Mouse (Mus musculus) heart, embryonic 14.5 days (tissue): Measurements from ENCODE around the gene Neurod2. TPM values are rescaled to one million over a fixed set of nuclear protein-coding genes. Genes with fewer than 3 reads are reported as not detected.

Experiments used
- ATAC-seq: fragments of 200-750 bp; cut with Nextera tagmentation; 2 replicates; pipeline ENCODE4 v1.8.0; 2017; ENCODE audit warnings: low read depth, moderate TSS enrichment; ENCODE audit not compliant: insufficient number of reproducible peaks, insufficient read depth, low FRiP score
- H3K27ac ChIP-seq, 2 experiments: fragments of 200-500 bp in 1 of 2; fragments of 300-500 bp in 1 of 2; sonication (generic) in 1 of 2; replicated peaks in 1 of 2; 2 replicates each; pipeline ENCODE4 v1.5.1; 2012 to 2014; ENCODE audit warnings: low read depth in 2 of 2, low read length in 2 of 2, control low read depth in 1 of 2, mild to moderate bottlenecking in 1 of 2, mixed read lengths in 1 of 2; ENCODE audit not compliant: control insufficient read depth in 1 of 2, insufficient read depth in 1 of 2
- H3K27me3 ChIP-seq: fragments of 300-500 bp; sonication (generic); 2 replicates; pipeline ENCODE4 v1.6.1; 2014; ENCODE audit warnings: mild to moderate bottlenecking, low read length, control low read depth; ENCODE audit not compliant: control insufficient read depth, insufficient read depth
- H3K36me3 ChIP-seq: fragments of 300-500 bp; sonication (generic); 2 replicates; pipeline ENCODE4 v1.6.1; 2014; ENCODE audit warnings: mild to moderate bottlenecking, control low read depth, low read length, mixed read lengths; ENCODE audit not compliant: control insufficient read depth, insufficient read depth
- H3K4me1 ChIP-seq, 2 experiments: fragments of 200-500 bp in 1 of 2; fragments of 300-500 bp in 1 of 2; sonication (generic) in 1 of 2; 2 replicates each; pipeline ENCODE4 v1.6.1; 2012 to 2014; ENCODE audit warnings: low read length in 2 of 2, control low read depth in 1 of 2, mixed read lengths in 1 of 2; ENCODE audit not compliant: control insufficient read depth in 2 of 2, insufficient read depth in 2 of 2
- H3K4me2 ChIP-seq: fragments of 300-500 bp; sonication (generic); 2 replicates; pipeline ENCODE4 v1.6.1; 2014; ENCODE audit warnings: mild to moderate bottlenecking, low read length
- H3K4me3 ChIP-seq, 2 experiments: fragments of 200-500 bp in 1 of 2; fragments of 300-500 bp in 1 of 2; sonication (generic) in 1 of 2; 2 replicates each; pipeline ENCODE4 v1.5.1; 2012 to 2014; ENCODE audit warnings: low read length in 2 of 2, mild to moderate bottlenecking in 2 of 2, control low read depth in 1 of 2, low read depth in 1 of 2, moderate library complexity in 1 of 2; ENCODE audit not compliant: control insufficient read depth in 1 of 2, insufficient read depth in 1 of 2
- H3K9ac ChIP-seq: fragments of 300-500 bp; sonication (generic); 2 replicates; pipeline ENCODE4 v1.6.1; 2014; ENCODE audit warnings: mild to moderate bottlenecking, low read length
- H3K9me3 ChIP-seq: fragments of 300-500 bp; sonication (generic); 2 replicates; pipeline ENCODE4 v1.6.1; 2016; ENCODE audit warnings: low read length, control low read depth; ENCODE audit not compliant: control insufficient read depth
- WGBS: fragments of 180-500 bp; shearing (Covaris S2); extraction: QIAGEN DNeasy Blood & Tissue Kit; methylation state at CpG from one replicate; pipeline ENCODE4 v1.1.7; 2014; 5-methylcytosine and 5-hydroxymethylcytosine counted together
- polyA plus RNA-seq: library from polyadenylated mRNA; unstranded; fragments of >200 nt; fragmentation: Nextera tagmentation; extraction: Ambion mirVana; gene quantifications from 2 replicates; pipeline ENCODE4 v1.2.1, GENCODE M21; 2014

Gene Neurod2
- polyA plus RNA-seq, 1 experiment from 2014 or later, result not detected

DNA sequence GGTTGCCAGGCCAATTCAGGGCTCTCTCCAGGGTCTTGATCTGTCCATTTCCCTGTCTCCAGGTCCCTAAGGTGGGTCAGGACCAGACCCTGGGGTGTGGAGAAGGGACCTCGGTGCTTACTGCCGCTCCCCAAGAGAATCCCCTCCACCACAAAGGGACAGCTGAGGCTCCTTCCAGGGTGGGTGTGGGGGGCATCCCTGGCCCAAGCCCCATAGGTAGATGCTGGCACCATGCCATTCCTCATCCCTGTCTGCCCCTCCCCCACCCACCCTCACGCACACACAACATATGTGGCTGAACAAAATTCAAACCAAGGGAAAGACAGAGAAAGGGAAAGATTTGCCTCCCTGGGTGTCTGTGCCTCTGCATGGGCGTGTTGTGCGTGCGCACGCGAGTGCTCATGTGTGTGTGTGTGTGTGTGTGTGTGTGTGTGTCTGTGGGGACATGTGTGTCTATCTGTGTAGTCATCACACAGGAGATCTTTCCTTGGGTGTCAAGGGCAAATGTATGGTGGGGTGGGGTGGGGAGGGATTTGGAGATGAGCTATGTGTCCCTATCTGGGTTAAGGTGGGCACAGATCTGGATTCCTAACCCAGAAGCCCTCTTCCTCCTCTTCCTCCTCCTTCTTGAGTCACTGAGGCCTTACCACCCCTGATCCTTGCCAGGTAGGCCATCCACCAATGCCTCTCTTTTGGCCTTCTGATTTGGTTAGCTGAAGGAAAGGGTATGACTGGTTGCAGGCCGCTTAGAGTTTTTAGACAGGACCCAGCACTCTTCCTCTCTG is 704 bp upstream of the Neurod2 start:
- H3K4me3 ChIP-seq, result no peak overlapping the region
- whole genome bisulfite sequencing, result 35% methylated on average over 9 of the region's 9 CpGs
- no peaks in the 10 kb centered on the region for H3K36me3 ChIP-seq
- no peaks in the 10 kb centered on the region for H3K9me3 ChIP-seq
- H3K27me3 ChIP-seq, result peaks cover 100% of the 10 kb centered on the region
- H3K27ac ChIP-seq, result no peak overlapping the region
- no peak overlapping the region for H3K4me2 ChIP-seq
- ATAC-seq, result no peak
- no peak overlapping the region for H3K9ac ChIP-seq
- peaks cover 3 to 24% of the 10 kb centered on the region in 2 experiments; a peak in 3 of 4 replicates for H3K4me1 ChIP-seq

DNA sequence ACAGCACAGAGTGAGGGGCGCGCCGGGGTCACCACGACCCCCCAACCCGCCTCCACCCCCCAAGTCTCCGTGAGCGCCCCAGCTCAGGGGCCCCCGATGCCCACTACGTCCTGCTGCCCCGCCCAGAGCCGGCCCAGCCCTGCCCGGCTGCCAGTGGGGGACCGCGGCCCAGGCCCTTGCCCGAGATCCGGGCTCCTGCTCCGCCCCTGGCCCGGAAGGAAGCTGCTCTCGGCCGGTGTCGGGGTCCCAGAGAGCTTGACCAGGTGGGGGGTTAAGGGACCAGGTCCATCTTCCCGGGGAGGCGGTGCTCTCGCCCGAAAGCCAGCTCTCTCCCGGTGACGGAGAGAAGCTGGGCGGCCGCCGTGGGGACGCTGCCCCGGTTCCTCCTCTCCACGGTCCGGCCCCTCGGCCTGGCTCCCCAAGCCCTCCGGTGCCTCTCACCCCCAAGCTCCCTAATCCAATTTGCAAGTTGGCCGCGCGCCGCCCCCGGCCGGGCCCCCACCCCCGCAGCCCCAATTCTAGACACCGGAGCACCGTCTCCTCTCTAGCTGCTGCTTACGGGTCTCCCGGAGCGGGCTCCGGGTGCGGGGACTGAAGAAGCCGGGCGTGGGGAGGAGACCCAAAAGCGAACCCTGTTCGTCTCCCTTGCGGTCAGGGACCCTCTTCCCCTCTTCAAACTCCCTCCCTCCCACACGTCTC is 928 bp downstream of the Neurod2 start:
- Histone ChIP-seq H3K27me3 (peaks cover 100% of the 10 kb centered on the region), H3K27ac (no peak overlapping the region), H3K9ac (no peak overlapping the region), H3K9me3 (no peaks in the 10 kb centered on the region), H3K4me1 (peaks cover 3 to 18% of the 10 kb centered on the region in 2 experiments; a peak in 3 of 4 replicates), H3K4me3 (peak overlapping the region; percentile 2 to 32; a peak in 3 of 4 replicates), H3K36me3 (no peaks in the 10 kb centered on the region), H3K4me2 (peak overlapping the region; percentile 59)
- no peak for ATAC-seq
- WGBS, result 2% methylated on average over 30 of the region's 56 CpGs

DNA sequence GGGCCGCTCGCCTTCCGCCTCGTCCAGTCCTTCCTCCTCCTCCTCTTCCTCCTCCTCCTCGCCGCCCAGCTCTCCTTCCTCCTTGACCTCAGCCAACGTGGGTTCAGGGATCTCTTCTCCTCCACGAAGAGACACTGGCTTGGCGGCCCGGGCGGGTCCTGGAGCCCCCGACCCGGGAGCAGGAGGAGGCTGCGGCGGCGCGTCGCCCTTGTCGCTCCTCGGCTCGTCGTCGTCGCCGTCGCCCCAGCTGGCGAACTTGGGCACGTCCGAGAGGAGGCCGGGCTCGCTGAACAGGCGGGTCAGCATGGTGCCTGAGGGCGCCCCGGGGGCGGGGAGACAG is 1.4 kb downstream of the Neurod2 start:
- Histone ChIP-seq H3K4me2 (peak overlapping the region; percentile 59), H3K9ac (no peak overlapping the region), H3K27me3 (peaks cover 100% of the 10 kb centered on the region), H3K27ac (no peak overlapping the region), H3K36me3 (no peaks in the 10 kb centered on the region), H3K4me1 (peaks cover 3 to 18% of the 10 kb centered on the region in 2 experiments; a peak in 3 of 4 replicates), H3K4me3 (peak overlapping the region; percentile 2 to 32; a peak in 3 of 4 replicates), H3K9me3 (no peaks in the 10 kb centered on the region)
- no peak for ATAC-seq
- under 1% methylated on average over 33 of the region's 35 CpGs for WGBS

DNA sequence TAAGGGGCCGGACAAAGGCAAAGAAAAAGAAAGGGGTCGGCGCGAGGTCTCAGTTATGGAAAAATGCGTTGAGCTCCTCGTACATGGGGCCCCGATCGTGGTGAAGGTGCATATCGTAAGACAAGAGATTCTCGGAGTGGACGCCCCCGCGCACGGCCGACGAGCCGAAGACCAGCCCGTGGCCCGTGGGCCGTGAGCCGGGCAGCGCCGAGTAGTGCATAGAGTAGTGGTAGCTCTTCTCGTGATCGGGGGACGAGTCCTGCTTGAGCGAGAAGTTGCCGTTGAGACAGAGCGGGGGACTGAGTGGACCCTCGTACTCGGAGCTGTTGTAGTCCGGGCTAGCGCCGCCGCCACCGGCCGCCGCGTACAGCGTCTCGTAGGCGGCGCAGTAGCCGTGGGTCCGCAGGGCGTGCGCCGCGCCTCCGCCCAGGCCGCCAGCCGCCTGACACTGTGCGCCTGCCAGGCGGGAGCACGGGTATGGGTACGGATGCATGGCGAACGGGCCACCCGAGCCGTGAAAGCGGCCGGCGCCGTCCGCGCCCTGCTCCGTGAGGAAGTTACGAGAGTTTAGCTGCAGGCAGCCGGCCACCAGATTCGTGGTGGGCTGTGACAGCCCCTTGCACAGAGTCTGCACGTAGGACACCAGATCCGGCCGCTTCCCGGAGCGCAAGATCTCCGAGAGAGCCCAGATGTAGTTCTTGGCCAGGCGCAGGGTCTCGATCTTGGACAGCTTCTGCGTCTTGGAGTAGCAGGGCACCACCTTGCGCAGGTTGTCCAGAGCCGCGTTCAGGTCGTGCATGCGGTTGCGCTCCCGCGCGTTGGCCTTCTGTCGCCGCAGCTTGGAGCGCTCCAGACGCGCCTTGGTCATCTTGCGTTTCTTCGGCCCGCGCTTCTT is 2.1 kb downstream of the Neurod2 start:
- Histone ChIP-seq H3K9me3 (no peaks in the 10 kb centered on the region), H3K27me3 (peaks cover 100% of the 10 kb centered on the region), H3K9ac (peak overlapping the region; percentile 25; the same call in 1 of the 2 replicates), H3K4me2 (peak overlapping the region; percentile 59), H3K36me3 (no peaks in the 10 kb centered on the region), H3K4me1 (peaks cover 3 to 18% of the 10 kb centered on the region in 2 experiments; a peak in 3 of 4 replicates), H3K27ac (no peak overlapping the region), H3K4me3 (peak overlapping the region; percentile 2 to 32; a peak in 3 of 4 replicates)
- under 1% methylated on average over 97 of the region's 97 CpGs for WGBS
- no peak for ATAC-seq

- ATAC-seq, result no peak
- H3K27me3 ChIP-seq, result peaks cover 100% of the 10 kb centered on the region
- no peak overlapping the region for H3K27ac ChIP-seq
- H3K36me3 ChIP-seq, result no peaks in the 10 kb centered on the region
- H3K4me1 ChIP-seq, result peaks cover 3 to 18% of the 10 kb centered on the region in 2 experiments; a peak in 3 of 4 replicates
- no peaks in the 10 kb centered on the region for H3K9me3 ChIP-seq
- H3K4me3 ChIP-seq, result peak overlapping the region in 1 of 2 experiments; percentile 32; a peak in 2 of 4 replicates
- WGBS, result under 1% methylated on average over 19 of the region's 19 CpGs
- no peak overlapping the region for H3K9ac ChIP-seq
- H3K4me2 ChIP-seq, result peak overlapping the region; percentile 59
These were observed 2.7 kb downstream of the Neurod2 start for GRCm38 (mm10) chr11:98326741-98327135.

DNA sequence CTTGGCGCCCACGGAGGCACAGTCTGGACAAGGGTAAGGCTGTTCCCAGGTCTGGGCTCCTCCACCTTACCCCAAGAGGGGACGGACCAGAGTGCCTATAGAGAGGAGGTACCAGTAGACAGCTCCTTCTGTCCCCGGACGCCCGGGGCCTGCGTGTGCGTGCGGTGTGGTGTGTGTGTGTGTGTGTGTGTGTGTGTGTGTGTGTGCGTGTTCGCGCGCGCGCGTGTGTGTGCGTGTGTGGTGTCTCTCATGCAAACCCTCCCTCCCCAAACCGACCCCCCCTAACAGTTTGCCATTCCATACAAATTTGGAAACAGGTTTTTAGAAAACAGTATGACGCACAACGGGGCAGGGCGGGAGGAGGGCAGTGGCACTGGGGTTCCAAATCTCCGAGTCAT is 3.6 kb downstream of the Neurod2 start:
- H3K27ac ChIP-seq, result no peak overlapping the region
- peaks cover 100% of the 10 kb centered on the region for H3K27me3 ChIP-seq
- H3K9ac ChIP-seq, result no peak overlapping the region
- H3K9me3 ChIP-seq, result no peaks in the 10 kb centered on the region
- H3K4me2 ChIP-seq, result no peak overlapping the region
- peaks cover 3 to 18% of the 10 kb centered on the region in 2 experiments; a peak in 3 of 4 replicates for H3K4me1 ChIP-seq
- no peaks in the 10 kb centered on the region for H3K36me3 ChIP-seq
- no peak overlapping the region for H3K4me3 ChIP-seq
- 4% methylated on average over 22 of the region's 22 CpGs for WGBS
- ATAC-seq, result no peak

DNA sequence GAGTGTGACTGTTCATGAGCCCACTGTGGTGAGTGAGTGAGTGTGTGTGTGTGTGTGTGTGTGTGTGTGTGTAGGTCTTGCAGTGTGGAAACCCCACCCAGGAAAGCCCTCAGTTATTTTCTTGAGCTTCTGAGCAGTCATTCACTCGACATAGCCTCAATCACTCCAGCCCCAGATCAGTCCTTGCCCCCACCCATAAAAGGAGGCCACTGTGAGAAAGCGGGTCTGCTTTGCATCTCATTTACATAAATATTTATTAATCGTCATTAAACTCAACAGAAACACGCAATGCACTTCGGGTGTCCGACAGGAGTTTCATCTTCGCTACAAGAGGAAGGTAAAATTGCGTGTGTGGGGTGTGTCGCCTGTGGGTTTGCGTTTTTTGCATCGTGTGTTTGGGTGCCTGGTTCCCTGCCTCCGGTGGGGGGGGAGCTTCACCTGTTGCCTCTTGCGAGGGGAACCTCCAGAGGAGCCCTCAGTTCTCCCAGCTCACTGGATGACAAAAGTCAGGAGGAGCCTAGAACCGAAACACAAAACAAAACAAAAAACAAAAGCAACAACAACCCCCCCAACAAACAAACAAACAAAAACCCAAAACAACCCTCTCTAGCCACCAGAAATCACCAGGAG is 4.1 kb downstream of the Neurod2 start:
- Histone ChIP-seq H3K27ac (no peak overlapping the region), H3K36me3 (no peaks in the 10 kb centered on the region), H3K4me2 (no peak overlapping the region), H3K4me3 (no peak overlapping the region), H3K9me3 (no peaks in the 10 kb centered on the region), H3K27me3 (peaks cover 100% of the 10 kb centered on the region), H3K9ac (no peak overlapping the region), H3K4me1 (peaks cover 3 to 18% of the 10 kb centered on the region in 2 experiments; a peak in 3 of 4 replicates)
- ATAC-seq, result no peak
- WGBS, result 9% methylated on average over 14 of the region's 14 CpGs
